Mouse (Mus musculus) CH12.LX (cell line): ENCODE measurements at regions not wholly inside any gene's neighbourhood (a gene's known extent, or its start where the extent isn't known, plus 50 kb on each side); places are given as distances from the start of the nearest gene placed in this dataset.

Experiments
- DNase-seq: peaks from one replicate; pipeline ENCODE4 v3.0.0-alpha.2; 2013; ENCODE audit errors: extremely low read depth
- H3K27ac ChIP-seq: 2 replicates; pipeline ENCODE4 v1.5.1; 2012; ENCODE audit warnings: low read depth, mild to moderate bottlenecking, control low read depth, moderate library complexity; ENCODE audit not compliant: insufficient read depth
- H3K27me3 ChIP-seq: replicated peaks from 2 replicates; pipeline ENCODE3; 2012; ENCODE audit warnings: inconsistent platforms
- H3K36me3 ChIP-seq, 2 experiments: replicated peaks in 1 of 2; 2 replicates each; pipeline versions ENCODE3 to v1.6.1; 2012; ENCODE audit warnings: inconsistent platforms in 1 of 2, low read length in 1 of 2, mild to moderate bottlenecking in 1 of 2, mixed read lengths in 1 of 2, moderate library complexity in 1 of 2; ENCODE audit not compliant: control insufficient read depth in 1 of 2, insufficient read depth in 1 of 2
- H3K4me1 ChIP-seq, 2 experiments: 2 replicates each; pipeline ENCODE4 v1.6.1; 2012; ENCODE audit warnings: inconsistent platforms in 1 of 2, moderate library complexity in 1 of 2; ENCODE audit not compliant: insufficient read depth in 2 of 2, control insufficient read depth in 1 of 2
- H3K4me2 ChIP-seq: 2 replicates; pipeline ENCODE4 v1.6.1; 2012; ENCODE audit warnings: low read depth, mild to moderate bottlenecking, control low read depth; ENCODE audit not compliant: poor library complexity, insufficient read depth, severe bottlenecking
- H3K4me3 ChIP-seq, 3 experiments: fragments of 150-350 bp in 1 of 3; sonication (generic) in 1 of 3; replicated peaks in 1 of 3; 2 replicates each; pipeline versions ENCODE3 to v1.5.1; 2011 to 2012; ENCODE audit warnings: low read depth in 2 of 3, low read length in 2 of 3, mild to moderate bottlenecking in 2 of 3, moderate library complexity in 2 of 3, control low read depth in 1 of 3, improper control_type of control experiment in 1 of 3, inconsistent platforms in 1 of 3, mixed read lengths in 1 of 3; ENCODE audit not compliant: poor library complexity in 1 of 3
- H3K79me2 ChIP-seq: replicated peaks from 2 replicates; pipeline ENCODE4 v1.6.1; 2012; ENCODE audit warnings: mild to moderate bottlenecking, moderate library complexity; ENCODE audit not compliant: control insufficient read depth, poor library complexity, insufficient read depth, severe bottlenecking; ENCODE audit errors: extremely low read depth
- H3K9ac ChIP-seq: 2 replicates; pipeline ENCODE4 v1.6.1; 2012; ENCODE audit warnings: low read depth, mild to moderate bottlenecking, control low read depth, moderate library complexity; ENCODE audit not compliant: insufficient read depth
- H3K9me3 ChIP-seq: replicated peaks from 2 replicates; pipeline ENCODE3; 2012; ENCODE audit warnings: low read length, inconsistent platforms, mixed read lengths
- BHLHE40 ChIP-seq: IDR thresholded peaks from 2 replicates; pipeline ENCODE4 v1.6.1; 2011; ENCODE audit warnings: mild to moderate bottlenecking, low read depth, low read length, improper control_type of control experiment
- CTCF ChIP-seq, 2 experiments: IDR thresholded peaks in 1 of 2; conservative IDR thresholded peaks in 1 of 2; 2 replicates each; pipeline ENCODE4 v1.5.1; 2011 to 2012; ENCODE audit warnings: low read depth in 2 of 2, low read length in 2 of 2, improper control_type of control experiment in 1 of 2, inconsistent platforms in 1 of 2, mild to moderate bottlenecking in 1 of 2, moderate library complexity in 1 of 2
- E2F4 ChIP-seq: IDR thresholded peaks from 2 replicates; pipeline ENCODE4 v1.6.1; 2011; ENCODE audit warnings: low read depth, low read length, improper control_type of control experiment; ENCODE audit not compliant: insufficient replicate concordance
- EP300 ChIP-seq: IDR thresholded peaks from 2 replicates; pipeline ENCODE4 v1.6.1; 2011; ENCODE audit warnings: low read length, improper control_type of control experiment
- GABPA ChIP-seq: IDR thresholded peaks from 2 replicates; pipeline ENCODE4 v1.6.1; 2012; ENCODE audit warnings: low read depth, low read length, improper control_type of control experiment, inconsistent platforms; ENCODE audit not compliant: insufficient replicate concordance
- HCFC1 ChIP-seq: IDR thresholded peaks from 2 replicates; pipeline ENCODE4 v1.6.1; 2012; ENCODE audit warnings: low read depth, mild to moderate bottlenecking, inconsistent platforms, low read length, improper control_type of control experiment
- IRF4 ChIP-seq: IDR thresholded peaks from 2 replicates; pipeline ENCODE4 v1.6.1; 2014; ENCODE audit warnings: low read depth, mild to moderate bottlenecking, inconsistent platforms, low read length, improper control_type of control experiment
- JUND ChIP-seq: conservative IDR thresholded peaks from 2 replicates; pipeline ENCODE4 v1.6.1; 2011; ENCODE audit warnings: low read depth, low read length, improper control_type of control experiment
- MAX ChIP-seq: IDR thresholded peaks from 2 replicates; pipeline ENCODE4 v1.6.1; 2011; ENCODE audit warnings: low read length, improper control_type of control experiment
- MEF2A ChIP-seq: IDR thresholded peaks from 2 replicates; pipeline ENCODE4 v1.6.1; 2014; ENCODE audit warnings: low read depth, mild to moderate bottlenecking, inconsistent platforms, low read length, improper control_type of control experiment, borderline replicate concordance
- MXI1 ChIP-seq: IDR thresholded peaks from 2 replicates; pipeline ENCODE4 v1.6.1; 2011; ENCODE audit warnings: mild to moderate bottlenecking, low read depth, low read length, improper control_type of control experiment
- MYC ChIP-seq: IDR thresholded peaks from 2 replicates; pipeline ENCODE4 v1.6.1; 2011; ENCODE audit warnings: low read depth, mild to moderate bottlenecking, improper control_type of control experiment, low read length
- NELFE ChIP-seq: IDR thresholded peaks from 2 replicates; pipeline ENCODE4 v1.6.1; 2011; ENCODE audit warnings: low read depth, low read length, improper control_type of control experiment
- POLR2A ChIP-seq: IDR thresholded peaks from 2 replicates; pipeline ENCODE4 v1.6.1; 2011; ENCODE audit warnings: low read depth, mild to moderate bottlenecking, improper control_type of control experiment, low read length
- POLR2AphosphoS2 ChIP-seq: IDR thresholded peaks from 2 replicates; pipeline ENCODE4 v1.6.1; 2011; ENCODE audit warnings: low read depth, low read length, improper control_type of control experiment
- RAD21 ChIP-seq: IDR thresholded peaks from 2 replicates; pipeline ENCODE4 v1.6.1; 2011; ENCODE audit warnings: low read depth, mild to moderate bottlenecking, low read length, improper control_type of control experiment, moderate library complexity
- SIN3A ChIP-seq: IDR thresholded peaks from 2 replicates; pipeline ENCODE4 v1.6.1; 2012; ENCODE audit warnings: low read length, improper control_type of control experiment, inconsistent platforms
- TCF12 ChIP-seq: IDR thresholded peaks from 2 replicates; pipeline ENCODE4 v1.6.1; 2014; ENCODE audit warnings: low read depth, mild to moderate bottlenecking, inconsistent platforms, low read length, improper control_type of control experiment
- USF1 ChIP-seq: IDR thresholded peaks from 2 replicates; pipeline ENCODE4 v1.6.1; 2014; ENCODE audit warnings: low read depth, mild to moderate bottlenecking, inconsistent platforms, low read length, improper control_type of control experiment
- USF2 ChIP-seq: conservative IDR thresholded peaks from 2 replicates; pipeline ENCODE4 v1.6.1; 2011; ENCODE audit warnings: low read depth, low read length, improper control_type of control experiment
- ZKSCAN1 ChIP-seq: IDR thresholded peaks from 2 replicates; pipeline ENCODE4 v1.6.1; 2012; ENCODE audit warnings: low read depth, inconsistent platforms, low read length, improper control_type of control experiment, borderline replicate concordance
- ZMIZ1 ChIP-seq: IDR thresholded peaks from 2 replicates; pipeline ENCODE4 v1.6.1; 2012; ENCODE audit warnings: low read depth, mild to moderate bottlenecking, inconsistent platforms, low read length, improper control_type of control experiment
- ZNF384 ChIP-seq: IDR thresholded peaks from 2 replicates; pipeline ENCODE4 v1.6.1; 2012; ENCODE audit warnings: low read depth, low read length, improper control_type of control experiment, inconsistent platforms
- dilution Hi-C: fragments of 300-500 bp; cut with MboI; formaldehyde crosslinking; loops from 2 replicates; pipeline ENCODE4 v1.14.3; 2020; ENCODE audit warnings: low sequenced_read_pairs; ENCODE audit not compliant: extremely low pct_unique_long_range_greater_than_20kb, extremely low pct_ligation_motif_present
- in situ Hi-C: fragments of 300-500 bp; cut with MboI; formaldehyde crosslinking; loops from 3 replicates; pipeline ENCODE4 v1.14.3; 2019; ENCODE audit warnings: low sequenced_read_pairs, low pct_ligation_motif_present, low pct_unique_long_range_greater_than_20kb, mixed read lengths

DNA sequence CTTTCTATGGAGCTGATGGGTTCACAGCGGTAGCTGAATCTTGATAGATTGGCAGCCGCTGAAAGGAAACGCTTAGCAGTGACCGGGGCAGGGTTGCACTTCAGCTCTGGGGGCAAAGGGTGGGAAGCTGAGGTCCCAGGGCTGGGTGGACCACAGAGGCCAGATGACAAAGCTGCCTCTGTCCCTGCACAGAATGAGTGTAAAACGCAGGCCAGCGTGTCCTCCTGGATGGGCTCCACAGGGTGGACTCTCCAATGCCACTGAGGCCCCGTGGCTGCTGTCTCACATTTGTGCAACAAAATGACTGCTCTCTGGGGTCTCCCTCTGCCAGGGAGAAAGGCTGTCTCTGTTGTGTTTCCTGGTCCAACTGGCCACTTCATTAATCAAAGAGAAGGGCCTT is 179.8 kb downstream of the Tshz3 start:
- TF ChIP-seq NELFE: no peak
- TF ChIP-seq MAX: no peak
- no peak for TF ChIP-seq USF1
- TF ChIP-seq E2F4: no peak
- H3K4me3 ChIP-seq: no peak overlapping the region
- no peak for DNase-seq
- no peaks in the 10 kb centered on the region for H3K4me1 ChIP-seq
- no peaks in the 10 kb centered on the region for H3K27me3 ChIP-seq
- dilution Hi-C loops (no loop called here), in situ Hi-C loops (no loop called here)
- peaks cover 79% of the 10 kb centered on the region for H3K9me3 ChIP-seq
- no peaks in the 10 kb centered on the region for H3K79me2 ChIP-seq
- H3K36me3 ChIP-seq: no peaks in the 10 kb centered on the region
- no peak overlapping the region for H3K27ac ChIP-seq
- H3K9ac ChIP-seq: no peak overlapping the region
- no peak overlapping the region for H3K4me2 ChIP-seq

- H3K9me3 ChIP-seq: peaks cover 84% of the 10 kb centered on the region
- TF ChIP-seq TCF12 (no peak), SIN3A (no peak), ZMIZ1 (no peak), E2F4 (no peak), ZNF384 (no peak), GABPA (no peak)
- H3K9ac ChIP-seq: no peak overlapping the region
- no peaks in the 10 kb centered on the region for H3K27me3 ChIP-seq
- no peak overlapping the region for H3K4me2 ChIP-seq
- no peak overlapping the region for H3K27ac ChIP-seq
- DNase-seq: no peak
- H3K36me3 ChIP-seq: no peaks in the 10 kb centered on the region
- no peak overlapping the region for H3K4me3 ChIP-seq
- no peaks in the 10 kb centered on the region for H3K79me2 ChIP-seq
- no peaks in the 10 kb centered on the region for H3K4me1 ChIP-seq
- in situ Hi-C loops (no loop called here), dilution Hi-C loops (no loop called here)
Observed at GRCm38 (mm10) chr7:36892776-36893500, 195.0 kb downstream of the Tshz3 start.

DNA sequence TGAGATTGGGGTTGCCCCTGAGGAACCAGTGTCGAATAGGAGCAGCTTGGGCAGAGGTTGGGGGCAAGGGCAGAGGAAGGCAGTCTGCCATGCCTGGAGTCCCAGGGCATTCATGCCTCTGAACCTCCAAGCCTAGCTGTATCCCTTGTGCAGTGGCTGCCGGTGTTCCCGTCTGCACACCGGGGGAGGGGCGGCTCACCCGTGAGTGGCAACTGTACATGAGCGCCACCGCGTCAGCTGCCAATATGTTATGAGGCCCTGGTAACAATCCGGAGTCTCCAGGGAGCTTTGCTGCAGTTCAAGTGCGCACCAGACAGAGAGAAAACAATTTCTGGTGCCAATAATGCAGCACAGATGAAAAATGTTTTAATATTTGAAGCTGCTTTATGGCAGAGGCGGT is 198.4 kb downstream of the Tshz3 start:
- Histone ChIP-seq H3K9ac (no peak overlapping the region), H3K9me3 (peaks cover 88% of the 10 kb centered on the region), H3K27ac (no peak overlapping the region), H3K4me1 (no peaks in the 10 kb centered on the region), H3K4me3 (no peak overlapping the region), H3K79me2 (no peaks in the 10 kb centered on the region), H3K27me3 (no peaks in the 10 kb centered on the region), H3K4me2 (no peak overlapping the region), H3K36me3 (no peaks in the 10 kb centered on the region)
- no peak for DNase-seq
- dilution Hi-C loops: no loop called here
- TF ChIP-seq EP300 (no peak), POLR2AphosphoS2 (no peak), MYC (no peak), MAX (no peak), E2F4 (no peak), POLR2A (no peak), BHLHE40 (no peak), CTCF (conservative IDR thresholded peaks at IDR 0.05 in 1 of 2, IDR thresholded peaks at IDR 0.05 in 1 of 2; ENCODE audit: low read depth in 2 of 2, low read length in 2 of 2) (no peak), ZKSCAN1 (no peak), MXI1 (no peak), IRF4 (no peak), HCFC1 (no peak), GABPA (no peak), JUND (no peak), USF2 (no peak), ZNF384 (no peak), MEF2A (no peak), RAD21 (no peak), TCF12 (no peak), SIN3A (no peak)
- in situ Hi-C loops: no loop called here
